Mouse (Mus musculus) heart, adult 11 months (tissue): ENCODE data around the gene Ttll4.
A peak's percentile ranks its signal among the peaks of the same experiment; 100 is the strongest.

Experiments used
- DNase-seq: peaks from one replicate; pipeline ENCODE4 v3.0.0; 2022

Ttll4 gene

DNA sequence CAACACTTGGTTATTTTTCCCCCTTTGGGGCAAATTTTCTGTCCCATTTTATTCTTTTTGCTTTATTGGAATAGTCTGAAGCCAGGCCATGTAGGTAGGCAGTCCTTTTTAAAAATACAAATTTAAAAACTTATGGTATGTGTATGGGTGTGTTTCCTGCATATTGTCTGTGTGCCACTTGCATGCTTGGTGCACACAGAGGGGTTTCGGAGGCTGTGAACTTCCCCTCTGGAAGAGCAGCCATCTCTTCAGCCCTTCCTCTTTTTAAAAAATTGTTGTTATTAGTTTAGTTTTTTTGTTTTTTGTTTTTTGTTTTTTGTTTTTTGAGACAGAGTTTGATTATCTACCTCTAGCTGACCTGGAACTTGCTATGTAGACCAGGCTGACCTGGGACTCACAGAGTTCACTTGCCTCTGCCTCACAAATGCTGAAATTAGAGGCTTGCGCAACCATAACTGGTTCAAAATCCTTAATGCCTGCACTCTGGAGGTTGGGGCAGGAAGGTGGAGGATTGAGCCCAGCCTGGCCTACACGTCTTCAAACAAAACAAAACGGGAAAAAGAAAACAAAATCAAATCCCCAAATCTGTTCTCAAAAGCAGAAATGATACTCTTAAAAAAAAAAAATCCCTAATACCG is 51.0 kb downstream of the Ttll4 start:
- no peak for DNase-seq

GRCm38 (mm10) chr1:74713099-74713858 is 51.7 kb downstream of the Ttll4 start, which contains the start of gene Cyp27a1:
TSS of gene Cyp27a1 (plus strand) at chr1:74713574.
- DNase-seq = peak; percentile 99

- peak; percentile 91 for DNase-seq
Measured at GRCm38 (mm10) chr1:74713859-74714730, 52.5 kb downstream of the Ttll4 start.

GRCm38 (mm10) chr1:74714967-74715366 is 53.4 kb downstream of the Ttll4 start:
- DNase-seq = peak; percentile 31

DNA sequence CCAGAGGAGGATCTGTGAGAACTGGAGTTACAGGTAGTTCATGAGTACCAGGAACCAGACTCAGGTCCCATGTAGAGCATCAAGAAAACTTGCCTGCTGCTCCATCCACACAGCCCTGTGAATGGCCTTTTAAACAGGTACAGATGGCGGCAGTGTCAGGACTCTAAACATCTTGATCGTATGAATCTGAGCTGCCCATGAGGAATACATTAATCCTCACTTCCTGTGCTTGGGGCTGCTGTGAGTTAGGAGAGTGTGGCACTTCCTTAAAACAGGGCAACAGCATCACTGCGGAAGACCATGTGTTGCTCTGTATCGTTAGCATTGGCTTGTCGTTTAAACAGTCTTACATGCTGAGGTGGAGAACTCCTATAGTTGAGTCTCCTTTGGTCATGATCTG is 53.9 kb downstream of the Ttll4 start:
- DNase-seq = peak; percentile 92

GRCm38 (mm10) chr1:74715886-74716285 is 54.3 kb downstream of the Ttll4 start:
- peak; percentile 75 for DNase-seq

DNA sequence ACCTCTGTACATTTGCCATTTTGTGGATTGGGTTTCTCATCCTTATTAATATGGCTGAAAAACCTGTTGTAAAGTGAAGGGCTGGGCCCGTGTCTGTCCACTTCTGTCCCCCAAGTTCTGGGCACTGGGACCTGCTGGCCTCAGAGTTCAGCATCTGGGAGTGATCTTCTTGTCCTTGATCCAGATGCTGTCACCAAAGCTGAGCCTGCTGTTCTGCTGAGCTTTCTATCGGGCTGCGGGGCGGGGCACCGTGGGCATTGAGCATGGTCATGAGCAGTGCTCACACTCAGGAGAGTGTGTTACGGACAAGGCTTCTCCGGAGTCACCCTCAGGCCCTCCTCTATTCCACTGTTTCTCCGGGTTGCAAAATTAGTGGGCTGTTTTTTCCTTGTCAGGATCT is 56.6 kb downstream of the Ttll4 start:
- peak; percentile 88 for DNase-seq

DNA sequence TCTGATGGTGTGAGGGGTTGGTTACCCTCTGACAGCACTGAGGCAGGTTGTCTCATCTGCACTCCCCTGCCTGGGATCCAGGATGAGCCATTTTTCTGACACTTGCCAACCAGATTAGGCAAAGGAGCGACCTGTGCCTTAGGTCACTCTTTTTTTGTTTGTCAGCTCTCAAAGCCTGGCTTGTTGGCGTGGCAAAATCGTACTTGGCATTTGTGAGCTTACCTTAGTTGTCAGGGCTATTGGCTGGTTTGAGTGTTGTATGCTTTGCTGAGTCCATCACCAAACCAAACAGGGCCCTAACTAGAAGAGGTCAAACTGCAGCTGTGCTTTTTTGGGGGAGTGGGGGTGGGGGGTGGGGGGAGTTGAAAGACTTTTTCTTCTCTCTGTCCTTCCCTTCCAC is 57.7 kb downstream of the Ttll4 start:
- DNase-seq = no peak

DNA sequence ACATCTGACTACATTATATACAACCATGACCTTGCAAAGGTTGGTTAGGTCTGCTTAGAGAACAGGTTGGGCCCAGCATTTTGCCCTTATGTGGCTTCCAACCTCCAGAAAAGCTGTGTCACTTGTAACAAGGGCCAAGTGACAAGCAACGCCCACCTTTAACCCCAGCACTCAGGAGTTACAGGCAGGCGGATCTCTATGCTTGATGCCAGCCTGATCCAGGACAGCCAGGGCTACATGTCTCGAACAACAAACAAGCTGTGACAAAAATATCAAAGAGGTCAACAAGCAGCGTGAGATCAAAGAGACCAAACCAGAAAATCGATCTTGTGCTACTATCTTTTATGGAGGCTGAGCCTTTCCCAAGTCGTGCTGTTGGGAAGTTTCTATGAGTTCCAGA is 60.1 kb downstream of the Ttll4 start:
- no peak for DNase-seq

- no peak for DNase-seq
Measured at GRCm38 (mm10) chr1:74723748-74724147, 62.2 kb downstream of the Ttll4 start.

- DNase-seq = no peak
Measured at GRCm38 (mm10) chr1:74726114-74726513, 64.6 kb downstream of the Ttll4 start.

DNA sequence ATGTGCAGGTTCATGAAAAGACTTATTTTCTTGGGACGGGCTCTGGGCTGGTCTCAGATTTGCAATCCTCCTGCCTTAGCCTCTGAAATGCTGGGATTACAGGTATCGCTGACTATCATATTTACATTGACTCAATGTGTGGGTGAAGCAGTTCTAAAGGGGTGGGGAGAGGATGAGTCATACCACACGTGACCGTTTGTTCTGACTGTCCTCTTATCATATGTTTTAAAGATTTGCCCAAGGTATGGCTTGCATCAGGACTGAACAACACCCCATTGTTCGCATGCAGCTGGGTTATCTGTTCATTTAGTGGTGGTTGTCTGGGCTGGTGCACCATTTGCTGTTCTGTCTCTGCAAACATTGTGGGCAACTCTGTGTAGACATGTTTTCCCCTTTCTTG is 65.1 kb downstream of the Ttll4 start:
- DNase-seq = no peak

DNA sequence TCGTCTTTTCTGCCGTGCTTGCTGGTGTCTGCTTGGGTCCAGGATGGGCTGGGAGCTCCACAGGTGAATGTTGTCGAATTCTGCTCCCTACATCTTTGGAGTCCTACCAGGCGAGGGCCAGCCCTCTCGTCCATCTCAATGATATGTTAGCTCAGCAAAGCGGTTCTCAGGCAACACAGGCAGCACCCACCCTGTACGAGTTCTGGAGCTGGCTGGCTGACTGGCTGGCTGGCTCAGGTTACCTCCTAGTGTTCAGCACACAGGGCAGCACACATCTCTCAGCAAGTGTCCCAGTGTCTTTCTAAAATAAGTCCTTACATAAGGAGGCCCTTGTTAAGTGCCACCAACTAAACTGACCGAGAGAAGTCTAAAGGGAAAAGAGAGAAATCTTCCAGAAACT is 66.9 kb downstream of the Ttll4 start:
- DNase-seq = no peak

- no peak for DNase-seq
Measured at GRCm38 (mm10) chr1:74736977-74737376, 75.4 kb downstream of the Ttll4 start.

- no peak for DNase-seq
Measured at GRCm38 (mm10) chr1:74737500-74737899, 76.0 kb downstream of the Ttll4 start.

DNA sequence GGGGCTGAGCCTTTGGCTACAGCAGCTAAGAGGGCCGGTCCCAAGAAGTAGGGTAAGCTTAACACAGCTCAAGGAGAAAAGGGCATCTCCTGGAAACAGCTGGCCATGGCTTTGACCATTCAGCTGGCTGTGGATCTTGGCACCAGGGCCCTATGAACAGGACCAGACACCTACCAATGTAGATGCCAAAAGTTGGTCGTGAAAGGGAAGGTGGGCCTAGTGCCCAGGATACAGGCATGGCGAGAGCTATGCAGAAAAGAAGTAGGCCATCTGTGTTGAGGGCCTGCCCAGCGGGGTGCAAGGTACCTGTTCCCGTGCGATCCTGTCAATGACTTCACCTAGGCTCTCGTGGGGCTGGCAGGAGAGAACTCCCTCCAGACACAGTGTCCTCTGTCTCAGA is 79.3 kb downstream of the Ttll4 start:
- peak; percentile 97 for DNase-seq

GRCm38 (mm10) chr1:74747335-74747734 is 85.8 kb downstream of the Ttll4 start:
- DNase-seq = peak; percentile 91

GRCm38 (mm10) chr1:74748643-74749271 is 87.2 kb downstream of the Ttll4 start, which contains the start of gene Prkag3:
TSS of gene Prkag3 (minus strand) at chr1:74749221.
- DNase-seq = peak; percentile 97

DNA sequence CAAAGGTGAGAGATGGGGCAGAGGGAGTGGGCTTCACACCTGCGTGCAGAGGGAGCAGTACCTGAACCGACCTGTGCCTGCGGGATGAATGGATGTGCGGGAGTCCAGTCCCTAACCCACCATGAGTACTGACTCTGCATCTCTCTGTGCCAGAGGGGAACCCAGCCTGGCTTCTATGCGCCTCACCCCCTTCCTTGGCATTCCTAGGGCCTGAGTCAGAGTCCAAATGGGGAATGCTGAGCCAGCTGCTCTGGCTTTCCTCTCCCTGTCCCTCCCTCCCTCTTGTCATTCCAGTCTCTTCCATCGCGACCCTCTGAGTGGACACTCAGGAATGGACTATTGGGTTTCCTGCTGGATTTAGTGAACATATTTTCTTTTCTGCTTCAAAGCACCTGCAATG is 87.8 kb downstream of the Ttll4 start:
- peak; percentile 97 for DNase-seq

- peak; percentile 96 for DNase-seq
Measured at GRCm38 (mm10) chr1:74750683-74751082, 89.1 kb downstream of the Ttll4 start.

DNA sequence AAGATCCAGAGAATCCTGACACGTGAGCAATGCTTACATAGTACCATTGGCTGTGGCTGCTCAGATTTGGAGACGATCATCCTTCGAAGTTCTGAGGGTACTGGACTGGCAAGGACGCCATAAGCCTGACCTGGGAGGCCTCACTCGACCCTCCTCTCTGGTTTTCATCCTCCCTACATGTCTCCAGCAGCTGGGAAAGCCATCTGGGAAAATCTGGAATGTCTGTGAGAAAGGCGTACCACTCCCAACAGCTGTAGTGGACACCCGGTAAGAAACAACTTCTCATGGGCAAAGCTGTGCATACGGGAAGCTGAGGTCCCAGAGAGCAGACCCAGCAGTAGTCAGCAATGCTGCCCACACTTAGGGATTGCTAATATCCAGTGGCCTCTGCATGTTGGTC is 90.6 kb downstream of the Ttll4 start:
- peak; percentile 92 for DNase-seq

- DNase-seq = no peak
Measured at GRCm38 (mm10) chr1:74752833-74753232, 91.3 kb downstream of the Ttll4 start.
